Mouse (Mus musculus) gastrocnemius, adult 2 months (tissue): Measurements from ENCODE around the gene Trim47. TPM values are rescaled to one million over a fixed set of nuclear protein-coding genes. Genes with fewer than 3 reads are reported as not detected.
A peak's percentile ranks its signal among the peaks of the same experiment; 100 is the strongest.

Experiments used
- DNase-seq: peaks from one replicate; pipeline ENCODE4 v3.0.0; 2022
- H3K27ac ChIP-seq: fragments of 200-600 bp; 2 replicates; pipeline ENCODE4 v1.8.1; 2022; ENCODE audit warnings: mild to moderate bottlenecking
- H3K4me3 ChIP-seq: fragments of 200-600 bp; 2 replicates; pipeline ENCODE4 v1.8.1; 2022; ENCODE audit warnings: mild to moderate bottlenecking, moderate library complexity
- CTCF ChIP-seq: fragments of 200-600 bp; IDR thresholded peaks from 2 replicates; pipeline ENCODE4 v1.8.1; 2022; ENCODE audit warnings: antibody characterized with exemption, mild to moderate bottlenecking, moderate library complexity
- intact Hi-C: fragments of 180-260 bp; cut with DNase I; formaldehyde crosslinking; loops from one replicate; pipeline ENCODE4 v1.15.1; 2025
- total RNA-seq, 2 experiments: library from RNA; stranded (reverse); gene quantifications; 2 replicates each; pipeline ENCODE4 v1.2.3; 2021

Trim47 gene
- total RNA-seq, 2 experiments from 2014 or later = 6.0 to 12.2 TPM

GRCm38 (mm10) chr11:116110540-116110939 lies 16.5 kb downstream of the Trim47 start:
- no peak for DNase-seq
- TF ChIP-seq CTCF = no peak
- intact Hi-C loops = loop anchor here (2.0 kb wide), 1 partner anchor 20 kb away; the partner anchor contains the start of gene Trim65
- H3K27ac ChIP-seq = peak overlapping the region; percentile 91
- peak overlapping the region; percentile 93 for H3K4me3 ChIP-seq

- H3K4me3 ChIP-seq = peak overlapping the region; percentile 93
- DNase-seq = peak; percentile 94
- intact Hi-C loops = loop anchor here (2.0 kb wide), 1 partner anchor 21 kb away; the partner anchor contains the start of gene Trim65
- H3K27ac ChIP-seq = peak overlapping the region; percentile 91
- no peak for TF ChIP-seq CTCF
These were observed 16.9 kb downstream of the Trim47 start for GRCm38 (mm10) chr11:116110131-116110530.

- Histone ChIP-seq H3K4me3 (peak overlapping the region; percentile 93), H3K27ac (peak overlapping the region; percentile 91)
- no peak for TF ChIP-seq CTCF
- peak; percentile 69 for DNase-seq
- intact Hi-C loops = loop anchor here (2.0 kb wide), 1 partner anchor 21 kb away; the partner anchor contains the start of gene Trim65
These were observed 17.4 kb downstream of the Trim47 start for GRCm38 (mm10) chr11:116109441-116110081.

- Histone ChIP-seq H3K27ac (peak overlapping the region; percentile 91), H3K4me3 (peak overlapping the region; percentile 93)
- DNase-seq = peak; percentile 89
- intact Hi-C loops = no loop called here
- no peak for TF ChIP-seq CTCF
These were observed 18.4 kb downstream of the Trim47 start for GRCm38 (mm10) chr11:116108464-116109137.

- Histone ChIP-seq H3K4me3 (peak overlapping the region; percentile 93), H3K27ac (peak overlapping the region; percentile 91)
- intact Hi-C loops = no loop called here
- no peak for DNase-seq
- no peak for TF ChIP-seq CTCF
These were observed 19.2 kb downstream of the Trim47 start for GRCm38 (mm10) chr11:116107777-116108285.

- intact Hi-C loops = no loop called here
- DNase-seq = no peak
- Histone ChIP-seq H3K27ac (peak overlapping the region; percentile 91), H3K4me3 (peak overlapping the region; percentile 93)
- TF ChIP-seq CTCF = peak; percentile 27
These were observed 19.8 kb downstream of the Trim47 start for GRCm38 (mm10) chr11:116106963-116107776.

GRCm38 (mm10) chr11:116106154-116106962 lies 20.7 kb downstream of the Trim47 start:
- Histone ChIP-seq H3K4me3 (peak overlapping the region; percentile 93), H3K27ac (peak overlapping the region; percentile 91)
- intact Hi-C loops = no loop called here
- DNase-seq = no peak
- no peak for TF ChIP-seq CTCF

- intact Hi-C loops = no loop called here
- Histone ChIP-seq H3K4me3 (no peak overlapping the region), H3K27ac (peak overlapping the region; percentile 91)
- no peak for TF ChIP-seq CTCF
- DNase-seq = no peak
These were observed 21.9 kb downstream of the Trim47 start for GRCm38 (mm10) chr11:116105065-116105464.

- peak; percentile 82 for DNase-seq
- H3K27ac ChIP-seq = peak overlapping the region; percentile 91
- H3K4me3 ChIP-seq = peak overlapping the region; percentile 41
- TF ChIP-seq CTCF = no peak
- intact Hi-C loops = no loop called here
These were observed 22.9 kb downstream of the Trim47 start for GRCm38 (mm10) chr11:116104006-116104646.

GRCm38 (mm10) chr11:116103572-116103971 lies 23.4 kb downstream of the Trim47 start:
- Histone ChIP-seq H3K4me3 (peak overlapping the region; percentile 41), H3K27ac (peak overlapping the region; percentile 91)
- no peak for DNase-seq
- TF ChIP-seq CTCF = no peak
- intact Hi-C loops = no loop called here

- Histone ChIP-seq H3K4me3 (peak overlapping the region; percentile 49), H3K27ac (peak overlapping the region; percentile 91)
- TF ChIP-seq CTCF = no peak
- intact Hi-C loops = no loop called here
- DNase-seq = no peak
These were observed 24.5 kb downstream of the Trim47 start for GRCm38 (mm10) chr11:116102472-116102871.
